Mouse (Mus musculus): Measurements from ENCODE around the gene Afap1.

DNA sequence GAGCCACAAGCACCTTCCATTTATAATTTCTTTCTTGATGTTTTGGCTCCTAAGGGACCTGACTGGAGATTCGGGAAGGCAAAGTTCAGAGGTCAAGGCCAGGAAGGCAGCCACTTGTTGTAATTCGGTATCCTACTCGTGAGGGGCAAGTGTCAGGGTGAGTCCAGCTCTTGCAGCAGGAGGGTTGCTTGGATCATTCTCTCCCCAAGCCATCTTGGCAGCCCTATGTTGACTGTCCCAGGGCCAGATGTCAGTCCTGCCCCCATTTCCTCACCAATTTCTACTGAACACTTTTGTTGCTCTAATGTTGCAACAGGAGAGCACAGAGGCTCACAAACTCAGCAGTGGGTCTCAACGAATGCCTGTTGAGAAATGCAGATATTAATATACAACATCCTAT, 5.0 kb downstream of the Afap1 start:
- TF ChIP-seq GATA1 (IDR thresholded peaks at IDR 0.05; ENCODE audit: low read length): no peak
- TF ChIP-seq TAL1 (IDR thresholded peaks at IDR 0.05; ENCODE audit: low read length): no peak

All from erythroblast, embryonic 14.5 days (primary cell).